Mouse (Mus musculus): ENCODE data around the gene Elmod3.
A peak's percentile ranks its signal among the peaks of the same experiment; 100 is the strongest.

Gene Elmod3

DNA sequence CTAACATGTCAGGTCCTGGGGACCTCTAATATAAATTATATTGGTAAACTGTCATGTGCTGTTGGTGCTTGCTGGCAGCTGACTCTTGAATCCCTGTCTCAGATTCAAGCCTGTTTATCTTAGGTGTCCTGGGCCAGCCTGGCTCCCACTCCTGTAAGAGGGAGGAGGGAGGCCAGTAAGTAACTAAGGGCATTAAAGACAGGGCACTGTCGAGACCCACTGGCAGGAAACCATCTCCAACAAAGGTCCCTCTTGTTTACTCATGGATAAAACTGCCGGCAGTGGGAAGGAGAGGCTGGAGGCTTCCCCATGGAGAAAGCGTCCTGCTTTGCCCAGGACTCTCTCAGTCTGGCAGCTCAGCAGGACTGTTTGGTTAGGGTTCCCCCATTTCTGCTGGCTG is 26.4 kb downstream of the Elmod3 start:
- DNase-seq (ENCODE audit: extremely low read depth, low read depth, low spot score): no peak

DNA sequence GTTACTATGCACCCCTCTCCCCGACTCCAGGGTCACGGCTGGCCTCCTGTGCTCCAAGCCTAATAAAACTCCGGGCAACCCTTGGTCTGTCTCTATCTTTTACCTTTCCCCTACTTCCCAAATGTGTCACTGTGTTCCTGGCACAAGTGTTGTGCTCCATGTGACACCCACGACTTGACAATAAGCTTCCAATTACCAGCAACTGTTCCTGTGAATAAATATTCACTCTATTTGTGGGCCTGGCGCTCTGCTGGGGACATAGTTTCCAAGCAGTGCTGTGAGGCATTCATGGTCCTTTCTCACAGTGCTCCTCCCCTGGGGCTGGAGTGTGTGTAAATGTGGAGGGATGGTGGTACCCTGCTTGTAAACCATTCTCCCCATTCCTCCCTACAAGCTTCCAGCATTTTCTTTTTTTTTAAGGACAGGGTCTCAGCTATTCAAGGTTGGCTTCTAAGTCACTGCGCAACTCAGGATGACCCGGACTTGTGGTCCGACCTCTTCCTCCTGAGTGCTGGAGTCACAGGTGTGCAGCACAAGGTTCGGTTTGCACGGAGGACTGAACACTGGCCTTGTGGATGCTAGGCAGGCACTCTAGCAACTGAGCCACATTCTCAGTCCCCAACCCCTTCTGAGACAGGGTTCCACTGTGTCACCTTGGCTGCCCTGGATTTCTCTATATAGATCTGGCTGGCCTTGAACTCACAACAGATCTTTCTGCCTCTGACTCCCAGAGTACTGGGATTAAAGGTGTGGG is 27.4 kb downstream of the Elmod3 start:
- DNase-seq (ENCODE audit: extremely low read depth, low read depth, low spot score): no peak

DNA sequence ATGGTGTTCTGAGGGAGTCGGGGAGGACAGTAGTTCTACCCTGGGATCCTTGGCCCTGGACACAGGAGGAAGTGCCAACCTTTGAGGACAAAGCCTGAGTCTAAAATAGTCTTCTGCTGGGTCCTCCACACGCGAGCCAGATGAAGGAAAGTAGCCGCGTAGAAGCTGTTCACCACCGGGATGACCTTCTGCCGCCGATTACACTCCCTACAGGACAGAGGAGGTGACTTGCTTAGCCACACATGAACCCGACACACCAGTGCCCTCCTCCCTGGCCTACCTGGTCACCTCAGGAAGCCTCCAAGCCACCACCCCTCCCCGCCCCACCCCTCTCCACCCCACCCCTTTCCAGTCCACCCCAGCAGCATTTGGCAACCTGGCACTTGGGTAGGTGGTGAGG is 29.5 kb downstream of the Elmod3 start:
- no peak for DNase-seq (ENCODE audit: extremely low read depth, low read depth, low spot score)

DNA sequence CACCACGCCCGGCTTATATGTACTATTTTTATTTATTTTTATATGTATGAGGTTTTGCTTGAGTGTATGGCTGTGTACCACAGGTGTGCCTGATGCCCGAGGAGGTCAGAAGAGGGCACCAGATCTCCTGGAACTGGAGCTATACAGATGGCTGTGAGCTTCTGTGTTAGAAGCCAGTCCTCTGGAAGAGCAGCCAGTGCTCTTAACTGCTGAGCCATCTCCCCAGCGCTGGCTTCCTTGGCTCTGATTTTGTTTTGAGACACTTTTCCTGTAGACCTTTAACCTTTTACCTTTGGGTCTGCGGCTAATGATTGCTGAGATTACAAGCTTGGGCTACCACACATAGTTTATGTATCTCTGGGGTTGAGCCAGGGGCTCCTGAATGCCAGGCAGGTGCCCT is 30.7 kb downstream of the Elmod3 start:
- DNase-seq (ENCODE audit: extremely low read depth, low read depth, low spot score): no peak

DNA sequence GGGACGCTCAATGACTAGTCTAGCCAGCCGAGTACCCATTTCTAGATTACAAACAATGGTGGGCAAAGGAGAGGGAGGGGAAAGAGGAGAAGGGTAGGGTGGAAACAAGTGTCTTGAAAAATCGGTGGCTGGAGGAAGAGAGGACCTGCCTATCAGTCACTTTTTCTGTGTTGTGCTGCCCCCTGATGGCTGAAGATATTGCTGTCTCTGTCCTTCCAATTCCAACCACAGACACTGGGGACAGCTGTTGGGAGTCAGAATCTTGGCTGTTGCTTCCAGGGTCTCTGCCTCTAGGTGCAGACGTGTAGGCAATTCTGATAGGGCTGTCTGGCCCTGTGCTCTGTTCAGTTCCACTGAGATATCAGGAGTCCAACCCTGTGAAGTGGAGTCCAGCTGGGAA is 32.2 kb downstream of the Elmod3 start:
- DNase-seq (ENCODE audit: extremely low read depth, low read depth, low spot score): no peak

DNA sequence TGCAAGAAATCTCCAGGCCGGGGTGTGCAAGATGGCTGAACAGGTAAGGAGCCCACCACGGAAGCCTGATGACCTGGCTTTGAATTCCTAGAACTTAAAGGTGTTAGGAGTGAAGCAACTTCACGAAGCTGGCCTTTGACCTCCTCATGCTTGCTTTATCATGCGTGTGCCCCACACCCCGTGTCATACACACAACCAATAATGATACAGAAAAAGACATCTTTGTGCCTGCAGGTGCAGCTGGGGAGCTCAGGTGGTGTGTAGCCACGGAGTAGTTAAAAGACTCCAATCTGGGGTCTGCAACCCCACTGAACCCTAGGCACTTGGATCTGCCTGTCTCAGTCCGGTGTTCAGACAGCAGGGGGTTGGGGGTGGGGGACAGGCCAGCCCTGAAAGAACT is 32.7 kb downstream of the Elmod3 start:
- no peak for DNase-seq (ENCODE audit: extremely low read depth, low read depth, low spot score)

DNA sequence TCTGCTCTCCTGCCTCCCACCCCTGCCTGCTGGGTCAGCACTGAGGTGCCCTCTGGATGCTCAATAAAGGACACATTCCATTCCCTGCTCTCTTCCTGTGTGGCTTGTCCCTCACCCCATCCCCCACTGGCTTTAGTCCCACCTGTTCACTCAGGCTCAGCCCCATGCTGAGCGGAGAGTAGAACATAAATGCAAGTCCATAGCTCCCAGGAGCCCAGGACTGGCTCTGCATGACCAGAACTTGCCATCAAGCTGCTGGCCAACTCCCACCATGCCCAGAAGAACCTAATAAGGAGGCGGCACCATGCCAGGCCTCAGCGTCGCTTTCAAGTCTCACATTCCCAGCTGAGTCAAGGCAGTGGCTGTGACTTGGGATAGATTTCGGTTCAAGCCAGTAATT is 35.3 kb downstream of the Elmod3 start:
- DNase-seq (ENCODE audit: extremely low read depth, low read depth, low spot score): no peak

DNA sequence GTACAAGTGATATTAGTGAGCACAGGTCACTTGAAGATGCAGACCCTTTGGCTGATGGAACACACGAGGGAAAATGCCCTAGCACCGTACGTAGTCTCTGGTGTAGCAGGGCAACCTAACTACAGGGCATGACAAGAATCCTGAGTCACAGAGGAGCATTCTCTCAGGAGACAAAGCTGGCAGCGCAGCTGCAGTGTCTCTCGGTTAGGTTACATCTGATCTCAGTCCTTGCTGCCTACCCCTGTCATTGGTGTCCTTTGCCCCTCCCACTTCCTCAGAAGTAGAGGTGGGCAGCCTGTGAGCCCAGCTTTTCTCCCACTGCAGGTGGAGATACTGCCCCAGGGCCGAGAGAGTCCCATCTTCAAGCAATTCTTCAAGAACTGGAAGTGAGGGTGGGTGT is 35.7 kb downstream of the Elmod3 start:
- no peak for DNase-seq (ENCODE audit: extremely low read depth, low read depth, low spot score)

DNA sequence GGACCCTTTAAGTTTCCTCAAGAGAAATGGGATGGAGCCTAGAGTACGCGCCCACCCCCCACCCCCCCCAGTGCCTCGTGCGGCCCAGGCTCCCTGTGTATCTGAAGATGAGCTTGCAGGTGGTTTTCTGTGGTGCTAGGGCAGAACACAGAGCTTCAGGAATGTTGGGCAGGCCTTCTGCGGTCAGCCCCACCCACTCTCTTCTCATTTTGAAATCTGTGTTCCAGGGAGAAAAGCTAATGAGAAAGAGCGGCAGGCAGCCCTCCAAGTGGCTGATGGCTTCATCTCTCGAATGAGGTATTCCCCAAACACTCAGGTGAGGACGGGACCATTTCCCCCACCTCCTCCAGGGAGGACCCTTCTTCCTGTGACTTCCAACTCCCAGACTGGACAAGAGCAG is 37.4 kb downstream of the Elmod3 start:
- no peak for DNase-seq (ENCODE audit: extremely low read depth, low read depth, low spot score)

DNA sequence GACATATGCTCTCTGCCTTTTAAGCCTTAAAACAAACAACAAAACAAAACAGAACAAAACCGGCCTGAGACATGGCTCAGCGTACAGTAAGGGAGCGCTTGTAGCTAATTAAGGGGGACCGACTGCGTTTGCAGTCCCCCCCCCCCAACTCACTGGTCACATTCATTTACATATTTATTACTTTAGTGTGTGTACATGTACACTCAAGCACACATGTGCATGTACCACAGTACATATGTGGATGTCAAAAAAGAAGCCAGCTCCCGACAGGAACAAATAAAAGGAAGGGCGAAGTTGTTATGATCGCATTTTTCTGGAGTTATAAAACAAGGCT is 45.2 kb downstream of the Elmod3 start:
- no peak for DNase-seq (ENCODE audit: extremely low read depth, low read depth, low spot score)

DNA sequence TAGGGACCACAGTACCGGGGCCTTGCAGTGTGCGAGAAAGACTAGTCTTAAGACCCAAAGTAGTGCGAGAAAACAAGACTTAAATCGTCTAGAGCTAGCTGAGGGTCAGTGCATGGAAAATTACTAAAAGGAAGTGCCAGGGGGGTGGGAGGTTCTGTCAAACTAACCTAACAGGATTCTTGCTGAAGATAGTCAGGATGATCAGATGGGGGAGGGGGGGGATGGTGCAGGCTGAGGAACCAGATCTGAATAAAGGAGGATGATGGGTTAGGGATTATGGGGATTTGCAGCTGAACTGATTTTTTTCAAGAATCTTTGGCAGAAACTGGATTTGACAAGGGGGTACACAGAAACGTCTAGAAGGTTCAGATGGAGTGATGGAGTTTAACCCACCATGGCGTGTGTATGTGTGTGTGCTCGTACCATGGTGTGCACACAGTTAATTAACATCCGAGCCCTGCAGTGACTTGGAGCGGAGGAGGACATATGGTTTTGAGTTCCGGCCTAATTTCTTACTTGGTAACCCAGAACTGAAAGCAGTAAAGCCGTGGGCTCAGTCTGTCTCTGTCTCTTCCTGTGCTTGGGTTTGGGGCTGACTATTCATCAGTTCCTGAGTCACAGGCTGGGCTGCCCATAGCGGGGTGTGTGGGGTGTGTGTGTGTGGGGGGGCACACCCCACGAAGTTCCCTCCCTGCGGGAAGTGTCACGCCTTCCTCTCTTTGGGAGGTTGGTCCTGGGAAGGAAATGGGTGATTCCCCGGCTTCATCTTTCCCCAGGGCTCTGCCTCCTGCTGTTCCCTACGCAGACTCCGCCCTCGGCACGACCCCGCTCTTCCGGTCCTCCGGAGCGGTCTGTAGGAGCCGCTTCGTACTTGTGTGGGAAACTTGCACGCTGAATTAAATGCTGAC is 45.8 kb downstream of the Elmod3 start:
- no peak for DNase-seq (ENCODE audit: extremely low read depth, low read depth, low spot score)

DNA sequence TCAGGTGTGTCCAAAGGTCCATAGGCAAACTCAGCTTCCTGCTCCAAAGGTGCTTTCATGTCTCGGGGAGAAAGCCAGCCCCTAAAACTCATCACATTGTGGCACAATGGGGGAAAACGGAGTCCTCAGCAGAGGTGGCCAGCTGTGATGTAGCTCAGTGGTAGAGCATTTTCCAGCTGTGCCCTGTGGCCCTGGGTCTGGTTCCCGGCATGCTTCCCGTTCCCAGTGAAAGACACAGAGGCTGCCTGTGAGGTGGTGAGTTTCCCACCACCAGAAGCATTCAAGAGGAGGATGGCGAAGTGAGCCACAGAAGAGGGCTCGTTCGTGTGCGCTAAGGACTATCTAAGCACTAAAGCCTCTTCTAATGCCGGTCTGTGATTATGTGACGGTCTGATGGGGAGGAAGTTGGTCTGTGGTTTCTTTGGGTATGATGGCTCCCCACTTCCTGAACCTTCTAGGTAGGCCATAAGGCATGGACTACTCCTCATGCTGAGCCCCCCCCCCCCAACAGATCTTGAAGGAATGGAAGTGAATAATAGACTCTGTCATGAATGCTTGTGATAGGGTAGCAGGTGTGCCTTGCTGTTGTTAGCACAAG is 47.6 kb downstream of the Elmod3 start:
- no peak for DNase-seq (ENCODE audit: extremely low read depth, low read depth, low spot score)

DNA sequence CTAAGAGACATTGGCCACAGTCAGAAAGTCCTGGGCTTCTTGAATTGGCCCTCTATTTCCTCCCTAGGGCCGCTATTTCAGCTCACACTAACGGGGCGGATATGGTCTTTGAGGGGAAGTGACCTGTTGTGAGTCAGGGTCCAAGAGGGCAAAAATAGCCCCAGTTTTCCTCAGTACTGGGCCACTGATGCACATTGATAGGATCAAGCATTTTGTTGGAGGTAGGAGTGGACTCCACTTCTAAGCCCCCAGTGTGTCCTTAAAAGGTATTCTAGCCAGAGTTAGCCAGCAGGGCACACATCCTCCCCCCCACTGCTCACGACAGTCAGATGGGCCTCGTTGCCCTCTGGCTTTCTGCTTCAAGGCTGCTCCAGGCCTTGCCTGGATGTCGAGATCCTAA is 48.2 kb downstream of the Elmod3 start:
- DNase-seq (ENCODE audit: extremely low read depth, low read depth, low spot score): no peak

DNA sequence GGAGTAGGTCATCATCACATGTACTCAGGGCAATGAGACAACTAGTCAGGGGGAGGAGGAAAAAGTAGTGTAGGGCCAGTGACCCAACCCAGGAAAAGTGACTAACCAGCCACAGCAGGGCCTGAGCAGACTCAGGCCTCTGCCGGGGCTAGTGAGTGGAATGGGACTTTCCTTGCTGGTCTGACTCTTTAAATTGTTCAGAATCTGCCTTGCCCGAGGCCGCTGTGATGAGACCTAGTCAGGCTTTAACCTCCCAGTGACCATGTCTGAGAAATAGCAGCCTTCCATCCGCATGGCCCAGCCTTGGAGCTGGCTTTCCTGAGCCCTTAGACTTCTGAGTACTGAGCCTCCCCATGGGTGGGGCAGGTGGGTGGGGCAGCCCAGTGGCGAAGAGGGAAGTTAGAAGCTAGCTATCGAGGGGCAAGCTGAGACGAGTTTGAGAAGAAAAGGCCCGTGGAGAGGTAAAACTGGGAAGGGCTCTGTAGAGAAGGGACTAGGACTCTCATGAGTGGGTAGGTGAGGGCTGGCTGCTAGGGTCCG is 49.1 kb downstream of the Elmod3 start:
- DNase-seq (ENCODE audit: extremely low read depth, low read depth, low spot score): no peak

DNA sequence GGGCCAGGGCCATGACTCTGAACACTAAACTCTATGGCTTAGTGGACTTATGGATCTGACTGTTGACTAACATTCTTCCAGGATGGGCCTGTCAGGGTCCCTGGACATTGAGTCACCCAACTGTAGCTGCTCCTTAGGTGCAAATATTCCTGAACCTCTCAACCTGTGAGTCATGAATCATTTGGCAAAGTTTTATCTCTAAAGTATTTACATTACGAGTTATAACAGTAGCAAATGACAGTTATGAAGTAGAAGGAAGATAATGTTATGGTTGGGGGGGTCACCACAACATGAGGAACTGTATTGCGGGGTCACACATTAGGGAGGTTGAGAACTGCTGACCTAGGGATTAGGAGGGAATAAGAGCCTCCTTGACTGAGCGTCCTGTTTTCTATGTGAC is 50.4 kb downstream of the Elmod3 start:
- DNase-seq (ENCODE audit: extremely low read depth, low read depth, low spot score): no peak

DNA sequence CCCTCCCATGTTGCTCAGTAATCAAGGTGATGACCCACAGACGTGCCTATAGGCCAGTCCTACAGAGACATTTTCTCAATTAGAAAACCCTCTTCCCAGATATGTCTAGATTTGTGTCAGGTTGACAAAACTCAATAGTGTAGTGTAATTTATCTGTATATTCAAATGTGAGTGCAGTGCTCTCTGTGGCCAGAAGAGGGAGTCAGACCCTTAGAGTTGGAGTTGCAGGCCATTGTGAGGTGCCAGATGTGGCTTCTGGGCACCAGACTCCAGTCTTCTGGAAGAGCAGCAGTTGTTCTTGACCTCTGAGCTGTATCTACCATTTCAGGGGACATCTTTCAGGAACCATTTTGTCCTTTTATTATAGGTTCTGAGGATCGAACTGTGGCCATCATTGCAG is 51.1 kb downstream of the Elmod3 start:
- DNase-seq (ENCODE audit: extremely low read depth, low read depth, low spot score): no peak

DNA sequence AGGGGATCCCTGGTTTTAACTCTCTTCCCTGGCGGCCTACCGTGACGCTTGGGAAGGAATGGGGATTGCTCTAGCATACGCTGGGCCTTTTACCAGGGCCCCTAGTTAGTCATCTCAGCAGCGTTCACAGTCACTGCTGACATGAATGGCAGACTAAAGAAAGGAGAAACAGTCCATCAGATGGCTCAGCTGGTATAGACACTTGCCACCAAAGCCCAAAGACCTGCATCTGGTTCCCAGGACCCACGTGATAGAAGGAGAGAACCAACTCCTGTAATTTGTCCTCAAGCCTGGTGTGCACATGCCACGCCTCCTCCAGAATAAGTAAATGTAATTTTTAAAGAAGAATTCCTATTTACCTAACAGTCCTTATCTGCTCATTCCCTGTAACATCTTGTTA is 52.8 kb downstream of the Elmod3 start:
- no peak for DNase-seq (ENCODE audit: extremely low read depth, low read depth, low spot score)

DNA sequence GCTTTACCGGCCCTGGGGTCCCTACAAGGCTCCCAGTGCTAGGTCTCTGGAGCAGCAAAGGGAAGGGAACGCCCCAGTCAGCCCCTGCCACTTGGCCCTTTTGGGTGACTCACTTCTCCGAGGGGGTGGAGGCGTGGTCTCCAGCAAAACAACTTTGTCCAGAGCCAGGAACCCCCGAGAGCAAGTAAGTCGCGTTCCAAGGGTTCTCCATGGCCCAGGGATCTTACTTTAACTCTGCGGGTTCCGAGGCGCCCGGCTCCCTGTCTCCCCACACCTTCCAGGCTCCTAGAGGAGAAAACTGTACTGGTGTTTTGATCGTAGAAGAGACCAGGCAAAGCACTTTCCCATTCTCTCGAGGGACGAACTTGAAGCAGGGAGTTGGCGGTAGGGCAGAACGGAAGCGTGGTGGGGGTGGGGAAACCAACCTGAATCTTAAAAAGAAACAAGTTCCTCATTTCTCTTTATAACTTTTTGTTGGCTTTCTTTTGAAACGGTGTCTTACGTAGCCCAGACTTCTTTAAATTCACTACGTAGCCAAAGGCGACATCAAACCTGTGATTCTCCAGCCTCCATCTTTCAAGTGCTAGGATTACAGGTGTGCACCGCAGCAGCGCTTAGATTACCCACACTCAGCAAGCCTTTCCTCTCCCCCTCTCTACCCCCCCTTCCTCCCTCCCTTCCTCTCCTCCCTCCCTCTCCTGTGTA is 53.8 kb downstream of the Elmod3 start, which contains the start of gene Capg:
Capg (plus strand) TSS at position 109 of the 705 bp plus-strand sequence.
- DNase-seq (ENCODE audit: extremely low read depth, low read depth, low spot score): no peak

DNA sequence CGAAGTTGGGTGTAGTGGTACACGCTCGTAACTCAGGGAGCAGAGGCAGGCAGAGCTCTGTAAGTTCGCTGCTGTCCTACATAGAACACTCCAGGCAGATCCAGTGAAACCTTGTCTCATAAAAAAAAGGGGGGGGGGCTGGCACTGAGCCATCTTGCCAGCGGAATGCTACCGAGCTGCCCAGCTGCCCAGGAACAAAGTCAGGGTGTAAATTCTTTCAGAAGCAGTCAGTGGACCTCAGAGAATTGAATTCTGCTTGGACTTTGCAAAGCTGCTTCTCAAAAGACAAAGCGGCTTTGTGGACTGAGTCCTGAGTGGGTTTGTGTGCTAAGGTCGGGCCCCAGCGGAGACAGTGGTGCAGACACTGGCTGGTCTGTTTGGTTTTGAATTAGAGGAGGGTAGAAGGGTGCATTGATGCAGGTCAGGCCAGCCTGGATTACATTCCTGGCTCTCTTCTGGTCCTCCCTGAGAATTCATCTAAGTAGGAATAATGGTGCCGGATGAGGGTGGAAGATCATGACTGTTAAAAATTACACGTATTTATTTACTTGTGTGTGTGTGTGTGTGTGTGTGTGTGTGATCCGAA is 54.9 kb downstream of the Elmod3 start:
- DNase-seq (ENCODE audit: extremely low read depth, low read depth, low spot score): no peak

DNA sequence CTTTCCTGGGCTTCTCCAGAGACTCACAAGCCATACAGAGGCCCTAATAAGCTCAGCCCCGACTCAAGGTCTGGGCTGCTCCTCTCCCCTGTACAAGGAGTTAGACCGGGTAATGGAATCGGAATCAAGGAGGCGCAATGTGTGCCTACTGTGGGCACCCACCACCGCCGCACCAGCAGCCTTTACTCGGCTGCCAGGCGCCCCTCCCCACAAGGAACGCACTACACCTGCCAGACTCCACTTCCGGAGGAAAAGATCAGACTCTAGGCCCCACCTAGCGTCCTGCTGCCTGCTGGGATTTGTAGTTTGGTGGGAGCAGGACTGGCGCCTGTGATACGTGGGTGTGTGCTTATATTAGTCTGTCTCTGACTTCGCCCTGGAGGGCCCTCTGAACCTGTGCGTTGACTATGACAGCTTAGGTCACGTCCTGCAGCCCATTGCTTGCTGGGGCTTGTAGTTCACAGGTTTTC is 59.6 kb downstream of the Elmod3 start:
- DNase-seq (ENCODE audit: extremely low read depth, low read depth, low spot score): peak; percentile 94
